Mouse (Mus musculus) heart, embryonic 10.5 days (tissue): Measurements from ENCODE around the gene Vps51. TPM values are rescaled to one million over a fixed set of nuclear protein-coding genes. Genes with fewer than 3 reads are reported as not detected.

Experiments
- DNase-seq: peaks from one replicate; pipeline ENCODE4 v3.0.0-alpha.2; 2017; ENCODE audit warnings: low spot score
- H3K27ac ChIP-seq: fragments of 300-500 bp; sonication (generic); 2 replicates; pipeline ENCODE4 v1.5.1; 2016; ENCODE audit warnings: mild to moderate bottlenecking
- H3K27me3 ChIP-seq: fragments of 300-500 bp; sonication (generic); 2 replicates; pipeline ENCODE4 v1.6.1; 2016; ENCODE audit warnings: mild to moderate bottlenecking; ENCODE audit not compliant: poor library complexity, insufficient read depth, severe bottlenecking
- H3K36me3 ChIP-seq: fragments of 300-500 bp; sonication (generic); 2 replicates; pipeline ENCODE4 v1.6.1; 2016; ENCODE audit warnings: mild to moderate bottlenecking, moderate library complexity
- H3K4me1 ChIP-seq: fragments of 300-500 bp; sonication (generic); 2 replicates; pipeline ENCODE4 v1.6.1; 2016; ENCODE audit warnings: mild to moderate bottlenecking
- H3K4me3 ChIP-seq: fragments of 300-500 bp; sonication (generic); 2 replicates; pipeline ENCODE4 v1.5.1; 2016; ENCODE audit warnings: mild to moderate bottlenecking, moderate library complexity
- H3K9me3 ChIP-seq: fragments of 300-500 bp; sonication (generic); 2 replicates; pipeline ENCODE4 v1.6.1; 2016; ENCODE audit warnings: mild to moderate bottlenecking, moderate library complexity
- WGBS: fragments of 180-500 bp; shearing (Covaris S2); methylation state at CpG from one replicate; pipeline ENCODE4 v1.1.7; 2016; 5-methylcytosine and 5-hydroxymethylcytosine counted together
- microRNA-seq: library from miRNA; unstranded; fragments of <30 nt; microRNA quantifications from one replicate; pipeline ENCODE4, GENCODE M21; 2017
- polyA plus RNA-seq: library from polyadenylated mRNA; unstranded; fragments of >200 nt; fragmentation: Nextera tagmentation; extraction: Ambion mirVana; gene quantifications from 2 replicates; pipeline ENCODE4 v1.2.1, GENCODE M21; 2016

Gene Vps51
- polyA plus RNA-seq, 1 experiment from 2014 or later: 60.5 TPM

DNA sequence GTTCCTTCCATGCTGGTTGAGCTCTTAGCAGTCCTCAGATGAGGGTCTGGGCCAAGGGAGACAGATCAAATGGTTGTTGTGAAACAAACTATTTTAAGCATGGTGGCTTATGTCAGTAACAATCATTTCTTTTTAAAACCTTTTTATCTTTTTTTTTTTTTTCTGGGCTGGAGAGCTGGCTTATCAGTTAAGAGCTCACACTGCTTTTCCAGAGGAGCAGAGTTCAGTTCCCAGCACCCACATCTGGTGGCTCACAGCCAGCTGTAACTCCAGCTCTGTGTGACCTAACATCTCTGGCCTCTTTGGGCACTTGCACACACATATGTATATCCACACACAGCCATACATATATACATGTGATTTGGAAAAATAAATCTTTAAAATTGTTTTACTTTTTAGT is 39.3 kb downstream of the Vps51 start:
- Histone ChIP-seq H3K4me1 (no peaks in the 10 kb centered on the region), H3K9me3 (no peaks in the 10 kb centered on the region), H3K27ac (no peak overlapping the region), H3K36me3 (no peaks in the 10 kb centered on the region), H3K4me3 (no peak overlapping the region), H3K27me3 (no peaks in the 10 kb centered on the region)
- DNase-seq: no peak

DNA sequence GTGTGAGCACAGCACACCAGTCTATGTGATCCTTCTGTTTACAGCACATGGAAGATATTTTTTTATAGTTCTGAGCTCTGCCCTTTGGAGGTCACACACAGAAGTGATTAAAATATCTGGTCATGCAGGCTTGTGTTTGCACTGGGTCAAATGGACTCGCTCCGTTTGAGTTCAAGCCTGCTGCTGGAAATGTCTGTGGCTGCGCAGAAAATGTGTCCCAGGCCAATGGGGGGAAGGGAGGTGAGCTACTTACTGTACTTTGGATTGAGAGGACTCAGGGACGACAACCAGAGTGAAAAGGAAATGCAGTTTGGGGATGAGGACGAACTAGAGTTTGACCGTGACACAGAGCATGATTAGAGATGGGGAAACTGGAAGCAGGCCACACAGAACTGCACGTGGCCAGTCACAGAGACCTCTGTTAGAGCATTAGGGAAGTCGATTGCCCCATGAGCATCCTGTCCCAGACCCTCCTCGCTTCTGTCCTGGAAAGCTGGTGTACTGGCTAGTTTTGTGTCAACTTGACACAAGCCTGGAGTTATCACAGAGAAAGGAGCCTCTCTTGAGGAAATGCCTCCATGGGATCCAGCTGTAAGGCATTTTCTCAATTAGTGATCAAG is 41.0 kb downstream of the Vps51 start:
- no peaks in the 10 kb centered on the region for H3K36me3 ChIP-seq
- H3K4me3 ChIP-seq: no peak overlapping the region
- WGBS: 71% methylated on average over 9 of the region's 9 CpGs
- no peaks in the 10 kb centered on the region for H3K9me3 ChIP-seq
- H3K27ac ChIP-seq: no peak overlapping the region
- no peaks in the 10 kb centered on the region for H3K4me1 ChIP-seq
- no peaks in the 10 kb centered on the region for H3K27me3 ChIP-seq
- DNase-seq: no peak

DNA sequence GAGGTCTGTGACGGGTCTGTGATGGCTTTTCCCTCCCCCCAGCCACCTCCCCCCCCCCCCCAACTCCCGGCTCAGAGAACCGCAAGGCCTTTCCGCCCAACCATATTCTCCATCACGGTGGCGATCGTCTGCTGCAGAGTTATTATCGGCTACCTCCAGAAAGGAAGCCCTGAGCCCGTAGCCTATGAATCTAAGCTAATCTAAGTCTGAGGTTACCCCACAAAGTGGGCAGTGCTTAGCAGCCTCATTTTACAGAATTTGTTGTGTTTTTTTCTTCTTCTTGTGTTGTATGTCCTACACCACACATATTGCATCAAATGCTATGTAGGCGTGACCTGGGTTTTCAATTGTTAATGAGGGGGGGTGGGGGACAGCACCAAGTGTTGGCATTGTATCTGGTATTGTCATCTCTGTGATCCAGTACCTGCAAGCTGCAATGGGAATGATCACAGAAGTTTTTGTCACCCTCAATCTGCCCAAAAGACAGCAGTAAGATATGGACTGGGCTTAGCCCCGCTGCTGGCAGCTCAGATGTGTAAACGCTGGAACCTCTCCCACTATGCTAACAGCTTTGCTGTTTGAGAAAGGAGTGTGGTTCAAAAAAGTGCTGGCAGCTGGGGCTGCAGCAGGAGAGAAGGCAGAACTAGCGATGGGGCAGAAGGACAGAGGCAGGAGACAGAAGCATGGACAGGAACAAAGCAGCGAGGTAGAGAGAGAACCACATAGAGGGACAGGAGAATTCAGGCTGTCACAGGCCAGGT is 46.3 kb downstream of the Vps51 start:
- 70% methylated on average over 14 of the region's 14 CpGs for WGBS
- Histone ChIP-seq H3K27me3 (no peaks in the 10 kb centered on the region), H3K27ac (no peak overlapping the region), H3K36me3 (no peaks in the 10 kb centered on the region), H3K4me3 (no peak overlapping the region), H3K4me1 (no peaks in the 10 kb centered on the region), H3K9me3 (no peaks in the 10 kb centered on the region)
- no peak for DNase-seq

DNA sequence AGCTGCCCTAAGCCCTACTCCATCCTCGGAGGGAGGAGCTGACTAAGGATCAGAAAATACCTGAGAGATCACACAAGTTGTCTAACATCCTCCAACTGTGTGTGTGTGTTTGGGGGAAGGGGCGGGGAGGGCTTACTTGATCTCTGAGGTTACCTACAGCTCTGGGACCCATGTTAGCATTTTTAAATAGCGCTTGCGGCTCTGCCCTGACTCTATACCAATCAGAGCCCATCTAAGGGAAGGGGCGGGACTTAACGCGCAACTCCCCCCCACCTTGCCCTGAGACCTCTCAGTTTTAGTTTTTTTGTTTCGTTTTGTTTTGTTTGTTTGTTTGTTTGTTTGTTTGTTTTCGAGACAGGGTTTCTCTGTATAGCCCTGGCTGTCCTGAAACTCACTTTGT is 47.6 kb downstream of the Vps51 start:
- no peak overlapping the region for H3K4me3 ChIP-seq
- 65% methylated on average over 9 of the region's 9 CpGs for WGBS
- no peaks in the 10 kb centered on the region for H3K9me3 ChIP-seq
- H3K27ac ChIP-seq: no peak overlapping the region
- H3K4me1 ChIP-seq: no peaks in the 10 kb centered on the region
- no peak for DNase-seq
- H3K36me3 ChIP-seq: no peaks in the 10 kb centered on the region
- 0 out of 2 replicates have a peak, but pooled peaks cover under 1% of the 10 kb centered on the region for H3K27me3 ChIP-seq

DNA sequence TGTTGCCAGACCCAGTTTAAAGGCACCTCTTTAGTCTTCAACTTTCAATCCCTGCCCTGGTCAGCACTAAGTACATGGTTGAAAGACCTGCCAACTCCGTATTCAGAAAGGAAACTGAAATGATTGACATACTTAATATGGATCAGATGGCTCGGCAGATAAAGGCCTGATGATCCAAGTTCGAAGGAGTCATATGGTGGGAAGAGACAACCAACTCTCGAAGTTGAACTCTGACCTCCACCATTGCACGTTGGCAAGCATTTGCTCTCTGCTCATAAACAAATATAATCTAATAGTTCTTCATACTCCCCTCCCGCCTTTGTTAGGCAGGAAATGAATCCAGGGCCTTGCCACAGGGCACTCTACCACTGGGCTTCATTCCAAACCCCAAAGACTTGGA is 48.0 kb downstream of the Vps51 start:
- H3K27ac ChIP-seq: no peak overlapping the region
- DNase-seq: no peak
- WGBS: 83% methylated on average over 6 of the region's 6 CpGs
- H3K36me3 ChIP-seq: no peaks in the 10 kb centered on the region
- H3K4me1 ChIP-seq: no peaks in the 10 kb centered on the region; the same call in 1 of the 2 replicates
- peaks cover 5% of the 10 kb centered on the region; the same call in 1 of the 2 replicates for H3K27me3 ChIP-seq
- H3K9me3 ChIP-seq: no peaks in the 10 kb centered on the region
- no peak overlapping the region for H3K4me3 ChIP-seq

DNA sequence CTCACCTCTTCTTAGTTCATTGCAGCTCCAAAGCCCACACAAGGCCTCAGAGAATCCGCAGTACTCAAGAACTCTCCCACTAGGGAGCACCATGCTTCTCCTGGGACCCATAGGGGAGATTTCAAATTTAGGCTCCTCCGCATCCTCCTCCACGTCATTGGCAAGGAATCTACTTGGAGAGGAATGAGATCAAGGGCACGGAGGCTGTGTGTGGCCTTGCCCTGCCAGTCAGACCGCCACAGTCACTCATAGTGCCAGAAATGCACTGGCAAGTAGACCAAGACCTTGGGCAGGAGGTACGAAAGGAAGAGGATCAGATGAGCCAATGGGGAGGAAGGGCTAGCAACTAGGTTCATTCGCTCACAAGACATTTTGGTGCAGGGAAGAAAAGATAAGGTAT is 53.1 kb downstream of the Vps51 start:
- Histone ChIP-seq H3K9me3 (no peaks in the 10 kb centered on the region), H3K27me3 (peaks cover 7% of the 10 kb centered on the region; the same call in 1 of the 2 replicates), H3K4me3 (no peak overlapping the region), H3K4me1 (peaks cover 5% of the 10 kb centered on the region), H3K27ac (no peak overlapping the region), H3K36me3 (no peaks in the 10 kb centered on the region)
- 75% methylated on average over 7 of the region's 7 CpGs for WGBS
- no peak for DNase-seq

DNA sequence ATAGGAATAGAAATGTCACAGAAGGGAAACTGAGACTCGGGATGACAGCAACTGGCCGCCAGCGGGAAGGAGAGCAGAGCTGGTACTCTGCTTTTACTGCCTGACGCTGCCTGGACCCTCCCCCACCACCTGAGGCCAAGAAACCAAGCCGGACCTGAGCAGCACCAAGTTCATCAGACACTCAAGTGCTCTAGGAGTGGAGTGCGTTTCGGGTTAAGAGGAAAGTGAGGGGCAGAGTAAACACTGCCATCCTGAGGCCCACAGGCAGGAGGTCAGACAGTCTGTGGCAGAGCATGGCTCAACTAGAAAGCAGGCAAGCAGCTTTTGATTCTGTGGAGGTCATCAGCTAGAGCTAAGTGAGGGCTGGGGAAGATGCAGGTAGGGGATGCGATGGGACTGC is 54.0 kb downstream of the Vps51 start:
- no peak for DNase-seq
- 48% methylated on average over 8 of the region's 8 CpGs for WGBS

DNA sequence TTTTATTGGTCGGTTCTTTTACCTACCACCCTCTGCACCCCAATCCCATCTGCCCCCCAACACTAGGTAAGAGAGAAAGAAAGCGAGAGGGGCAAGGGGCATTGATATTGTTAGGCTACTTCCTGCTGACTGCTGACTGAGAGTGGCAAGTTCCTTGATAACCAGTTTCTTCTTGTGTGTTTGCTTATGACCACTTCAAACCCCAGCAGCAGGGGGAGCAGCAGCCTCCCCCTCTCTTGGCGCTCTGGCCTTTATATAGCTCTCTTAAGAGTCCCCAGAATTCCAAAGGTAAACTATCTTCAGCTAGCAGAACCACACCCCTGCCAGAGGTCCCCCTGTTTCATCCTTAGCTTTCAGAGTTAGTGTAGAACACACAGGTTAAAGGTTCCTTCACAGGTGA is 56.8 kb downstream of the Vps51 start:
- DNase-seq: no peak
- peaks cover 27% of the 10 kb centered on the region for H3K27me3 ChIP-seq
- 42% methylated on average over 3 of the region's 3 CpGs for WGBS
- H3K4me1 ChIP-seq: peaks cover 19% of the 10 kb centered on the region
- no peak overlapping the region for H3K4me3 ChIP-seq
- H3K36me3 ChIP-seq: no peaks in the 10 kb centered on the region
- H3K27ac ChIP-seq: no peak overlapping the region
- H3K9me3 ChIP-seq: no peaks in the 10 kb centered on the region

More for the DNA sequence above, 54.0 kb downstream of the Vps51 start:
- no peak overlapping the region for H3K27ac ChIP-seq
- no peak overlapping the region for H3K4me3 ChIP-seq
- peaks cover 5% of the 10 kb centered on the region for H3K4me1 ChIP-seq
- peaks cover 7% of the 10 kb centered on the region; the same call in 1 of the 2 replicates for H3K27me3 ChIP-seq
- no peaks in the 10 kb centered on the region for H3K9me3 ChIP-seq
- no peaks in the 10 kb centered on the region for H3K36me3 ChIP-seq

DNA sequence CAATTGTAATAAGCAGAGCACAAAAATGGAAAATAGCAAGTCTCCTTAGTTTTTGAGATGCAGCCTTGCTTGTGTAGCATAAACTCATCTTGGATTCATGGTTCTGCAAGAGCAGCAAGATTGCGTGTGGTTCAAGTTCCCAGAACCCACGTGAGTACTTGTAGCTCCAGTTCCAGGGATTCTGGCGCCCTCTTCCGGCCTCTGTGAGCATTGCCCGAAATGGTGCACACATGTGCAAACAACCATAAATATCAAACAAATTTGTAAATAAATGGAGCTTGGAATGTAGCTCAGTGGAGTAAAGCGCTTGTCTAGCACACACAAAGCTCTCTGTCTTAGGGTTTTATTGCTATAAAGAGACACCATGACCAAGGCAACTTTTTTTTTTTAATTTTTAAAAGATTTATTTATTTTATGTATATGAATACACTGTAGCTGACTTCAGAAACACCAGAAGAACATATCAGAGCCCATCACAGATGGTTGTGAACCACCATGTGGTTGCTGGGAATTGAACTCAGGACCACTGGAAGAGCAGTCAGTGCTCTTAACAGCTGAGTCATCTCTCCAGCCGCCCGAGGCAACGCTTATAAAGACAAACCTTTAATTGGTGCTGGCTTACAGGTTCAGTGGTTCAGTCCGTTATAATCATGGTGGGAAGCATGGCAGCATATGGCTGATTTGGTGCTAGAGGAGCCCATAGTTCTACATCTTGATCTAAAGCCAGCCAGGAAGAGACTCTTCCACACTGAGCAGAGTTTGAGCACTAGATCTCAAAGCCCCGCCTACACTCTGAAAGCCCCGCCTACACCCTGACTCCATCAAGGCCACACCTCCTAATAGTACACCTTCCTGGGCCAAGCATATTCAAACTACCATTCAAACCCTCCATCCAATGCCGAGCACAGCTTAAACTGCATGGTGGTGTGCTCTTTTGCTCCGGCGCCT is 58.6 kb downstream of the Vps51 start:
- DNase-seq: peak; percentile 92

More for the DNA sequence above, 58.6 kb downstream of the Vps51 start:
- H3K27ac ChIP-seq: no peak overlapping the region
- H3K27me3 ChIP-seq: peaks cover 31% of the 10 kb centered on the region
- H3K4me3 ChIP-seq: no peak overlapping the region
- H3K36me3 ChIP-seq: no peaks in the 10 kb centered on the region
- no peaks in the 10 kb centered on the region for H3K9me3 ChIP-seq
- peaks cover 27% of the 10 kb centered on the region for H3K4me1 ChIP-seq
- 30% methylated on average over 15 of the region's 15 CpGs for WGBS

Small RNA genes within 50 kb of the gene (microRNA-seq; reads per million reads assigned to microRNA genes)
- gene Mir6988: 1.5 reads per million

Other genes starting within 250 kb of the Vps51 start
- 40.6 and 46.3 TPM in 2 replicates for gene Frmd8, start 202.0 kb downstream of the Vps51 start, polyA plus RNA-seq
- 2.1 and 2.5 TPM in 2 replicates for gene Slc25a45, start 199.4 kb downstream of the Vps51 start, polyA plus RNA-seq
- 2.4 and 2.9 TPM in 2 replicates for gene Tigd3, start 183.1 kb downstream of the Vps51 start, polyA plus RNA-seq
- 134 and 150 TPM in 2 replicates for gene Dpf2, start 164.2 kb downstream of the Vps51 start, polyA plus RNA-seq
- gene Cdc42ep2, start 152.4 kb downstream of the Vps51 start, polyA plus RNA-seq: 5.9 and 7.4 TPM in 2 replicates
- gene Pola2, start 113.0 kb downstream of the Vps51 start, polyA plus RNA-seq: 70.0 and 80.7 TPM in 2 replicates
- gene Slc22a20, start 91.1 kb downstream of the Vps51 start, polyA plus RNA-seq: not detected in 2 replicates
- gene Capn1, start 61.3 kb downstream of the Vps51 start, polyA plus RNA-seq: 7.3 and 7.4 TPM in 2 replicates
- 25.4 and 31.0 TPM in 2 replicates for gene Syvn1, start 30.7 kb downstream of the Vps51 start, polyA plus RNA-seq
- gene Mrpl49, start 19.4 kb downstream of the Vps51 start, polyA plus RNA-seq: 71.4 and 85.0 TPM in 2 replicates
- gene Fau, start 19.4 kb downstream of the Vps51 start, polyA plus RNA-seq: 570 and 662 TPM in 2 replicates
- 26.9 and 33.4 TPM in 2 replicates for gene Znhit2, start 16.0 kb downstream of the Vps51 start, polyA plus RNA-seq
- gene Tm7sf2, start 8.9 kb downstream of the Vps51 start, polyA plus RNA-seq: 13.7 and 18.8 TPM in 2 replicates
- gene Tmem262, start 2.8 kb upstream of the Vps51 start, polyA plus RNA-seq: not detected in 2 replicates
- gene Gm28374, start 5.0 kb upstream of the Vps51 start, polyA plus RNA-seq: 1.1 and 1.5 TPM in 2 replicates
- 63.4 and 71.3 TPM in 2 replicates for gene Zfpl1, start 7.7 kb upstream of the Vps51 start, polyA plus RNA-seq
- gene Cdca5, start 7.8 kb upstream of the Vps51 start, polyA plus RNA-seq: 38.9 and 43.5 TPM in 2 replicates
- gene AC131692.1, start 17.2 kb upstream of the Vps51 start, polyA plus RNA-seq: 0.26 and 0.39 TPM in 2 replicates
- gene Naaladl1, start 28.6 kb upstream of the Vps51 start, polyA plus RNA-seq: 0.52 and 0.59 TPM in 2 replicates
- 42.3 and 57.9 TPM in 2 replicates for gene Sac3d1, start 41.4 kb upstream of the Vps51 start, polyA plus RNA-seq
- 22.4 and 25.8 TPM in 2 replicates for gene Snx15, start 51.1 kb upstream of the Vps51 start, polyA plus RNA-seq
- not detected in 2 replicates for gene Batf2, start 63.8 kb upstream of the Vps51 start, polyA plus RNA-seq
- 91.2 and 105 TPM in 2 replicates for gene Arl2, start 64.3 kb upstream of the Vps51 start, polyA plus RNA-seq
- gene Majin, start 107.2 kb upstream of the Vps51 start, polyA plus RNA-seq: not detected in 2 replicates
- 0.24 TPM in 1 of 2 replicates, not detected in the other for gene Gpha2, start 149.1 kb upstream of the Vps51 start, polyA plus RNA-seq
- gene Ppp2r5b, start 158.6 kb upstream of the Vps51 start, polyA plus RNA-seq: 21.2 and 25.7 TPM in 2 replicates
- 10.8 and 11.6 TPM in 2 replicates for gene Atg2a, start 164.4 kb upstream of the Vps51 start, polyA plus RNA-seq
- gene Ehd1, start 199.5 kb upstream of the Vps51 start, polyA plus RNA-seq: 89.6 and 101 TPM in 2 replicates
- gene Cdc42bpg, start 229.2 kb upstream of the Vps51 start, polyA plus RNA-seq: 0.33 and 0.38 TPM in 2 replicates